Mouse (Mus musculus) MEL (cell line): ENCODE data around the gene Pigh. TPM values are rescaled to one million over a fixed set of nuclear protein-coding genes. Genes with fewer than 3 reads are reported as not detected.

Experiments
- DNase-seq: peaks from one replicate; pipeline ENCODE4 v3.0.0; 2011; ENCODE audit warnings: low read depth, low spot score
- H3K27ac ChIP-seq: 2 replicates; pipeline ENCODE4 v1.5.1; 2012; ENCODE audit warnings: low read depth, mild to moderate bottlenecking, control low read depth, low read length, moderate library complexity; ENCODE audit not compliant: control insufficient read depth
- H3K27me3 ChIP-seq, 2 experiments: fragments of 150-350 bp in 1 of 2; sonication (generic) in 1 of 2; 2 replicates each; pipeline ENCODE4 v1.6.1; 2012; ENCODE audit warnings: low read length in 2 of 2, mild to moderate bottlenecking in 2 of 2, improper control_type of control experiment in 1 of 2, moderate library complexity in 1 of 2; ENCODE audit not compliant: insufficient read depth in 2 of 2, control insufficient read depth in 1 of 2
- H3K36me3 ChIP-seq, 2 experiments: 2 replicates each; pipeline ENCODE4 v1.6.1; 2012 to 2014; ENCODE audit warnings: low read length in 2 of 2, improper control_type of control experiment in 1 of 2, inconsistent platforms in 1 of 2, mild to moderate bottlenecking in 1 of 2; ENCODE audit not compliant: insufficient read depth in 2 of 2, control insufficient read depth in 1 of 2
- H3K4me1 ChIP-seq, 2 experiments: fragments of 150-350 bp in 1 of 2; sonication (generic) in 1 of 2; 2 replicates each; pipeline ENCODE4 v1.6.1; 2012; ENCODE audit warnings: low read length in 2 of 2, improper control_type of control experiment in 1 of 2, mild to moderate bottlenecking in 1 of 2; ENCODE audit not compliant: insufficient read depth in 2 of 2, control insufficient read depth in 1 of 2
- H3K4me3 ChIP-seq, 2 experiments: fragments of 150-350 bp in 1 of 2; sonication (generic) in 1 of 2; 2 replicates each; pipeline ENCODE4 v1.5.1; 2012; ENCODE audit warnings: low read depth in 2 of 2, low read length in 2 of 2, mild to moderate bottlenecking in 2 of 2, moderate library complexity in 2 of 2, control low read depth in 1 of 2, improper control_type of control experiment in 1 of 2; ENCODE audit not compliant: control insufficient read depth in 1 of 2, insufficient read depth in 1 of 2
- H3K79me2 ChIP-seq: 2 replicates; pipeline ENCODE4 v1.6.1; 2012; ENCODE audit warnings: mild to moderate bottlenecking, low read length, moderate library complexity; ENCODE audit not compliant: control insufficient read depth, poor library complexity, insufficient read depth
- H3K9ac ChIP-seq: 2 replicates; pipeline ENCODE4 v1.6.1; 2012; ENCODE audit warnings: low read depth, mild to moderate bottlenecking, control low read depth, low read length, moderate library complexity; ENCODE audit not compliant: control insufficient read depth, poor library complexity, severe bottlenecking
- H3K9me3 ChIP-seq: fragments of 150-350 bp; sonication (generic); replicated peaks from 2 replicates; pipeline ENCODE4 v1.6.1; 2012; ENCODE audit warnings: mild to moderate bottlenecking, low read length, improper control_type of control experiment, moderate library complexity; ENCODE audit not compliant: insufficient read depth
- GABPA ChIP-seq: IDR thresholded peaks from 2 replicates; pipeline ENCODE4 v1.6.1; 2012; ENCODE audit warnings: low read depth, mild to moderate bottlenecking, inconsistent platforms, low read length, improper control_type of control experiment, moderate library complexity
- GATA1 ChIP-seq: IDR thresholded peaks from 2 replicates; pipeline ENCODE4 v1.6.1; 2011; ENCODE audit warnings: low read depth, low read length, improper control_type of control experiment
- MXI1 ChIP-seq: IDR thresholded peaks from 2 replicates; pipeline ENCODE4 v1.6.1; 2011; ENCODE audit warnings: mild to moderate bottlenecking, low read depth, low read length, improper control_type of control experiment
- NELFE ChIP-seq: IDR thresholded peaks from 2 replicates; pipeline ENCODE4 v1.6.1; 2011; ENCODE audit warnings: low read depth, low read length, improper control_type of control experiment
- NRF1 ChIP-seq: IDR thresholded peaks from 2 replicates; pipeline ENCODE4 v1.6.1; 2014; ENCODE audit warnings: low read depth, mild to moderate bottlenecking, inconsistent platforms, low read length, improper control_type of control experiment, moderate library complexity; ENCODE audit not compliant: poor library complexity, insufficient read depth, severe bottlenecking
- RAD21 ChIP-seq: IDR thresholded peaks from 2 replicates; pipeline ENCODE4 v1.6.1; 2011; ENCODE audit warnings: mild to moderate bottlenecking, low read depth, low read length, improper control_type of control experiment
- RCOR1 ChIP-seq: IDR thresholded peaks from 2 replicates; pipeline ENCODE4 v1.6.1; 2012; ENCODE audit warnings: low read depth, mild to moderate bottlenecking, inconsistent platforms, low read length, improper control_type of control experiment
- SIN3A ChIP-seq: IDR thresholded peaks from 2 replicates; pipeline ENCODE4 v1.6.1; 2012; ENCODE audit warnings: low read length, improper control_type of control experiment, inconsistent platforms
- USF1 ChIP-seq: IDR thresholded peaks from 2 replicates; pipeline ENCODE4 v1.6.1; 2014; ENCODE audit warnings: low read depth, mild to moderate bottlenecking, inconsistent platforms, low read length, improper control_type of control experiment, moderate library complexity
- ZMIZ1 ChIP-seq: IDR thresholded peaks from 2 replicates; pipeline ENCODE4 v1.6.1; 2012; ENCODE audit warnings: low read depth, mild to moderate bottlenecking, inconsistent platforms, low read length, improper control_type of control experiment, moderate library complexity
- polyA plus RNA-seq, 2 experiments: library from polyadenylated mRNA; stranded (reverse) in 1 of 2; unstranded in 1 of 2; fragments of >175 nt in 1 of 2; fragments of >200 nt in 1 of 2; gene quantifications; 2 replicates each; pipeline versions ENCODE4 v1.2.1 to v1.2.4; 2012; ENCODE audit warnings: low replicate concordance in 2 of 2, low read depth in 1 of 2; ENCODE audit not compliant: insufficient read length in 2 of 2, insufficient read depth in 1 of 2, missing spikeins in 1 of 2
- total RNA-seq: library from RNA; depleted of rRNA; stranded (reverse); fragments of 300-350 nt; gene quantifications from 2 replicates; pipeline ENCODE4 v1.2.3, GENCODE M21; 2012

The Pigh gene
- total and polyA plus RNA-seq, 3 experiments: 7.2 to 9.5 TPM; not detected in 1

DNA sequence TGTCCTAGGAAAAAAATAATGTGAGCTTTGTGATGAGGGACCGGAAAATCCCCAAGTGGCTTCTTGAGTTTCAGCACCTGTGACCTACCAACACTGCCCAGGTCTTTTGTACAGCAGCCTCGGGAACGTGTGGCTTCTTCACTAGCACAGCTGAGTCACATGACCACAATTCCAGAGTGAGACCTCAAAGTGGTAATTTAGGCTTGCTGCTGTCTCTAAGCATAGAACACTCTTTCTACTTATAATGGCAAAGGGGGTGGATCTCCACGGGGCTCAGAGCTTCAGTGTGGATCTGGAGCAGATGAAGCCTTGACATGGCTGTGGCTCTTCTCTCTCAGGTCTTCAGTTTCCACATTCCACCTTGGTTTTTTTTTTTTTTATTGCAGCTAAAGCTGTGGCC is 45.7 kb upstream of the Pigh start:
- no peak for DNase-seq
- H3K27me3 ChIP-seq: peaks cover 3 to 12% of the 10 kb centered on the region in 2 experiments
- H3K4me1 ChIP-seq: no peaks in the 10 kb centered on the region
- H3K27ac ChIP-seq: no peak overlapping the region
- H3K79me2 ChIP-seq: no peaks in the 10 kb centered on the region
- H3K9me3 ChIP-seq: no peaks in the 10 kb centered on the region
- H3K4me3 ChIP-seq: no peak overlapping the region
- no peak overlapping the region for H3K9ac ChIP-seq
- H3K36me3 ChIP-seq: 0 out of 4 replicates have a peak, but pooled peaks cover 0 to 4% of the 10 kb centered on the region in 2 experiments
- TF ChIP-seq USF1 (peak; percentile 60), GABPA (no peak)

DNA sequence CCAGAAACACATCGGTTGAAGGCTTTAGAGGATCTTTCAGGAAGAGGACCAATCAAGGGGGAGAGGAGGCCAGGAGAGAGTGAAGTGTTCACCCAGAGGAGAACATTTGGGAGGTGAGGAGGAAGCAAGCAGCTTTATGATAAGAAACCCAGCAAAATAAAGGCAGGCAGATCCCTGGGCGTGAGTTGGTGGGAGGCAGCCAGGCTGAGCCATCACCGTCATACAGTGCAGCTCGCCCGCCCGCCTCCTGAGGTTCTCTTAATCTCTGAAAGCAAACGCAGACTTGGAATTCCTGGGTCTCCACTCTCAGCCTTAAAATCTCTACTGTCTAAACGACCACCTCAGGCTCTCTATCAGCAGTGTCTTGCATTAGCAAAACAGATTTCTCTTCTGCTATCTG is 45.2 kb upstream of the Pigh start:
- Histone ChIP-seq H3K79me2 (no peaks in the 10 kb centered on the region), H3K36me3 (0 out of 4 replicates have a peak, but pooled peaks cover 0 to 4% of the 10 kb centered on the region in 2 experiments), H3K27ac (no peak overlapping the region), H3K9ac (no peak overlapping the region), H3K4me1 (no peaks in the 10 kb centered on the region), H3K27me3 (peaks cover 3 to 13% of the 10 kb centered on the region in 2 experiments), H3K9me3 (no peaks in the 10 kb centered on the region), H3K4me3 (no peak overlapping the region)
- TF ChIP-seq RAD21 (no peak), USF1 (no peak), MXI1 (no peak), GATA1 (no peak), RCOR1 (no peak), NELFE (no peak)
- peak; percentile 21 for DNase-seq

DNA sequence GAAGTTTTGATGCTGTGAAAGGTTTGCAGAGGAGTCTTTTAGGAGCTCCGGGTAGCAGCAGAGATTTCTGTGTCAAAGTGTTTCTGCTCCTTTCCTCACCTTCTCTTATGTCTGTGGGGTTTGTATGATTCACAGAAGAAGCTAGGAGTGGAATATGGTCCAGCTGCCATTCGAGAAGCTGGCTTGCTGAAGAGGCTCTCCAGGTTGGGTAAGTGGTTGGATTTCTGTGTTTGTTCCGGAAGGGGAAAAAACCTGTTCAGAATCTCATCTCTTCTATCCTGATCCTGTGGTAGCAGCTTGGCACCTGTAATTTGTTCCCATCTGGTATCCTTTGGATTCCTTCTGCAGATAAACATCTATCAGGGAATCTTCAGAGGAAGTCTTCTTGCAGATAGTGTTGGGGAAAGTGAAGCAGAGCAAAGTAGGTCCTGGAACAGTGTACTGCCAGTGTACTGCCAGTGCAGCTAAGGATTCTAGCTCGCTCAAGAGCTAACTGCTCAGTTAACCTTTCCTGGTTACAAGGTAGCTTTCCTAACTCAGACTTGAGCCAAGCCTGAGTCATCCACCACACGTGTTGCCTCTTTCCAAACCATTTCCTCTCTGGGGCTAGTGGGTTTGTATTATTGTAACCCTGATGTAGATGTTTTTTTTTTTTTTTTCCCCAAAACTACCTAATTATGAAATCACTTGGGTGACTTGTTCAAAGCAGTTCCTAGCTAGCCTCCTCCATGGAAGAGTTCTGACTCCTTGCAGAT is 42.4 kb upstream of the Pigh start:
- Histone ChIP-seq H3K79me2 (no peaks in the 10 kb centered on the region), H3K27ac (no peak overlapping the region), H3K36me3 (no peaks in the 10 kb centered on the region), H3K4me3 (no peak overlapping the region), H3K4me1 (no peaks in the 10 kb centered on the region), H3K9ac (no peak overlapping the region), H3K27me3 (peaks cover 3 to 12% of the 10 kb centered on the region in 2 experiments), H3K9me3 (no peaks in the 10 kb centered on the region)
- DNase-seq: no peak
- TF ChIP-seq GATA1 (no peak), SIN3A (no peak), ZMIZ1 (no peak), RCOR1 (no peak), NRF1 (no peak)
